Mouse (Mus musculus): Measurements from ENCODE around the gene Hmgcl.

Gene Hmgcl

GRCm38 (mm10) chr4:135946278-135946658 lies at the start of gene Hmgcl:
TSS of gene Hmgcl (plus strand) at chr4:135946448.
- peak; percentile 96 for DNase-seq

GRCm38 (mm10) chr4:135898380-135899049 lies 47.7 kb upstream of the Hmgcl start:
- no peak for DNase-seq

GRCm38 (mm10) chr4:135899050-135899448 lies 47.2 kb upstream of the Hmgcl start:
- no peak for DNase-seq

GRCm38 (mm10) chr4:135900008-135900407 lies 46.2 kb upstream of the Hmgcl start:
- DNase-seq, result no peak

- no peak for DNase-seq
These were observed 43.5 kb upstream of the Hmgcl start for GRCm38 (mm10) chr4:135902606-135903242.

GRCm38 (mm10) chr4:135904810-135905209 lies 41.4 kb upstream of the Hmgcl start:
- DNase-seq, result no peak

- DNase-seq, result no peak
These were observed 39.6 kb upstream of the Hmgcl start for GRCm38 (mm10) chr4:135906633-135907032.

GRCm38 (mm10) chr4:135909326-135910066 lies 36.8 kb upstream of the Hmgcl start:
- no peak for DNase-seq

- no peak for DNase-seq
These were observed 34.7 kb upstream of the Hmgcl start for GRCm38 (mm10) chr4:135911531-135911930.

- DNase-seq, result no peak
These were observed 34.1 kb upstream of the Hmgcl start for GRCm38 (mm10) chr4:135912164-135912563.

- DNase-seq, result no peak
These were observed 33.4 kb upstream of the Hmgcl start for GRCm38 (mm10) chr4:135912835-135913234.

- DNase-seq, result no peak
These were observed 32.8 kb upstream of the Hmgcl start for GRCm38 (mm10) chr4:135913433-135913832.

- no peak for DNase-seq
These were observed 27.5 kb upstream of the Hmgcl start for GRCm38 (mm10) chr4:135918635-135919279.

- no peak for DNase-seq
These were observed 27.0 kb upstream of the Hmgcl start for GRCm38 (mm10) chr4:135919280-135919639.

GRCm38 (mm10) chr4:135920304-135921241 lies 25.7 kb upstream of the Hmgcl start, which contains the start of gene Fuca1:
TSS of gene Fuca1 (plus strand) at chr4:135920735.
- peak; percentile 95 for DNase-seq

- DNase-seq, result no peak
These were observed 24.8 kb upstream of the Hmgcl start for GRCm38 (mm10) chr4:135921257-135922120.

GRCm38 (mm10) chr4:135922190-135922589 lies 24.1 kb upstream of the Hmgcl start:
- DNase-seq, result no peak

- no peak for DNase-seq
These were observed 21.8 kb upstream of the Hmgcl start for GRCm38 (mm10) chr4:135924418-135924817.

- DNase-seq, result no peak
These were observed 20.9 kb upstream of the Hmgcl start for GRCm38 (mm10) chr4:135925341-135925740.

GRCm38 (mm10) chr4:135926195-135926808 lies 19.9 kb upstream of the Hmgcl start:
- DNase-seq, result no peak

- no peak for DNase-seq
These were observed 19.4 kb upstream of the Hmgcl start for GRCm38 (mm10) chr4:135926861-135927260.

Measured in right cerebral cortex, adult 18-20 months (tissue).